Mouse (Mus musculus) midbrain, embryonic 10.5 days (tissue): Measurements from ENCODE around the gene Bysl. TPM values are rescaled to one million over a fixed set of nuclear protein-coding genes. Genes with fewer than 3 reads are reported as not detected.

ENCODE experiments used
- polyA plus RNA-seq: library from polyadenylated mRNA; unstranded; fragments of >200 nt; fragmentation: Nextera tagmentation; extraction: Ambion mirVana; gene quantifications from 2 replicates; pipeline ENCODE4 v1.2.1, GENCODE M21; 2016

Bysl gene
- polyA plus RNA-seq, 1 experiment from 2014 or later: 41.9 TPM

Other genes with a start within 250 kb of the Bysl start
- 83.8 and 84.2 TPM in 2 replicates for gene Mrps10, start 242.6 kb downstream of the Bysl start, polyA plus RNA-seq
- gene Guca1b, start 226.1 kb downstream of the Bysl start, polyA plus RNA-seq: 1.2 and 2.2 TPM in 2 replicates
- 5.2 and 5.8 TPM in 2 replicates for gene Guca1a, start 210.9 kb downstream of the Bysl start, polyA plus RNA-seq
- gene AI661453, start 174.9 kb downstream of the Bysl start, polyA plus RNA-seq: 0.15 and 0.20 TPM in 2 replicates
- gene 1700001C19Rik, start 174.1 kb downstream of the Bysl start, polyA plus RNA-seq: 0.21 and 0.33 TPM in 2 replicates
- 31.4 and 33.8 TPM in 2 replicates for gene Taf8, start 109.2 kb downstream of the Bysl start, polyA plus RNA-seq
- 270 and 341 TPM in 2 replicates for gene Ccnd3, start 106.4 kb downstream of the Bysl start, polyA plus RNA-seq
- 43.2 and 45.9 TPM in 2 replicates for gene Med20, start 90 bp upstream of the Bysl start, polyA plus RNA-seq
- gene Gm20517, start 97 bp upstream of the Bysl start, polyA plus RNA-seq: 1.4 and 2.2 TPM in 2 replicates
- 4.9 and 7.3 TPM in 2 replicates for gene Usp49, start 19.2 kb upstream of the Bysl start, polyA plus RNA-seq
- gene Tomm6, start 76.9 kb upstream of the Bysl start, polyA plus RNA-seq: 363 and 364 TPM in 2 replicates
- gene Frs3, start 77.5 kb upstream of the Bysl start, polyA plus RNA-seq: 10.3 and 13.6 TPM in 2 replicates
- 0.44 and 0.48 TPM in 2 replicates for gene Gm21981, start 83.0 kb upstream of the Bysl start, polyA plus RNA-seq
- 0.35 and 0.44 TPM in 2 replicates for gene Prickle4, start 83.2 kb upstream of the Bysl start, polyA plus RNA-seq
- 0.19 TPM in 1 of 2 replicates, not detected in the other for gene Pgc, start 115.3 kb upstream of the Bysl start, polyA plus RNA-seq
- 1.9 and 2.3 TPM in 2 replicates for gene Tfeb, start 125.5 kb upstream of the Bysl start, polyA plus RNA-seq
- gene Mdfi, start 223.2 kb upstream of the Bysl start, polyA plus RNA-seq: 10.6 and 12.9 TPM in 2 replicates